Mouse (Mus musculus) midbrain, embryonic 15.5 days (tissue): ENCODE results near the gene Elfn2. TPM values are rescaled to one million over a fixed set of nuclear protein-coding genes. Genes with fewer than 3 reads are reported as not detected.

ENCODE experiments used
- ATAC-seq: fragments of 200-750 bp; cut with Nextera tagmentation; replicated peaks from 2 replicates; pipeline ENCODE4 v1.8.0; 2017; ENCODE audit warnings: moderate TSS enrichment
- H3K27ac ChIP-seq: fragments of 300-500 bp; sonication (generic); 2 replicates; pipeline ENCODE4 v1.5.1; 2015; ENCODE audit warnings: mild to moderate bottlenecking, inconsistent platforms
- H3K27me3 ChIP-seq: fragments of 300-500 bp; sonication (generic); replicated peaks from 2 replicates; pipeline ENCODE4 v1.6.1; 2015; ENCODE audit warnings: inconsistent platforms
- H3K36me3 ChIP-seq: fragments of 300-500 bp; sonication (generic); replicated peaks from 2 replicates; pipeline ENCODE4 v1.6.1; 2015; ENCODE audit warnings: inconsistent platforms
- H3K4me1 ChIP-seq: fragments of 300-500 bp; sonication (generic); 2 replicates; pipeline ENCODE4 v1.6.1; 2015; ENCODE audit warnings: inconsistent platforms
- H3K4me2 ChIP-seq: fragments of 300-500 bp; sonication (generic); 2 replicates; pipeline ENCODE4 v1.6.1; 2015; ENCODE audit warnings: inconsistent platforms, mild to moderate bottlenecking, moderate library complexity
- H3K4me3 ChIP-seq: fragments of 300-500 bp; sonication (generic); 2 replicates; pipeline ENCODE4 v1.5.1; 2015; ENCODE audit warnings: mild to moderate bottlenecking, inconsistent platforms
- H3K9ac ChIP-seq: fragments of 300-500 bp; sonication (generic); 2 replicates; pipeline ENCODE4 v1.6.1; 2015; ENCODE audit warnings: mild to moderate bottlenecking, inconsistent platforms
- H3K9me3 ChIP-seq: fragments of 300-500 bp; sonication (generic); 2 replicates; pipeline ENCODE4 v1.6.1; 2016; ENCODE audit warnings: inconsistent platforms
- WGBS: fragments of 180-500 bp; shearing (Covaris S2); methylation state at CpG from one replicate; pipeline ENCODE4 v1.1.7; 2015; ENCODE audit warnings: mixed read lengths; 5-methylcytosine and 5-hydroxymethylcytosine counted together
- polyA plus RNA-seq: library from polyadenylated mRNA; unstranded; fragments of >200 nt; fragmentation: Nextera tagmentation; extraction: Ambion mirVana; gene quantifications from 2 replicates; pipeline ENCODE4 v1.2.1, GENCODE M21; 2015

Gene Elfn2
- polyA plus RNA-seq, result 10.1 and 11.1 TPM in 2 replicates

GRCm38 (mm10) chr15:78718290-78719250 lies at the start of gene Elfn2:
Elfn2 (minus strand) TSS chr15:78718771.
- Histone ChIP-seq H3K4me3 (peak within 1 kb of the TSS; percentile 78), H3K9ac (peak within 1 kb of the TSS; percentile 79), H3K9me3 (no peaks in the 10 kb centered on the region), H3K4me2 (peak within 1 kb of the TSS; percentile 83), H3K4me1 (peaks cover 48% of the 10 kb centered on the region), H3K36me3 (no peaks in the 10 kb centered on the region), H3K27me3 (peaks cover 6% of the 10 kb centered on the region), H3K27ac (peak within 1 kb of the TSS; percentile 80)
- WGBS, result 2% methylated on average over 84 of the region's 89 CpGs
- peak; percentile 53 for ATAC-seq

DNA sequence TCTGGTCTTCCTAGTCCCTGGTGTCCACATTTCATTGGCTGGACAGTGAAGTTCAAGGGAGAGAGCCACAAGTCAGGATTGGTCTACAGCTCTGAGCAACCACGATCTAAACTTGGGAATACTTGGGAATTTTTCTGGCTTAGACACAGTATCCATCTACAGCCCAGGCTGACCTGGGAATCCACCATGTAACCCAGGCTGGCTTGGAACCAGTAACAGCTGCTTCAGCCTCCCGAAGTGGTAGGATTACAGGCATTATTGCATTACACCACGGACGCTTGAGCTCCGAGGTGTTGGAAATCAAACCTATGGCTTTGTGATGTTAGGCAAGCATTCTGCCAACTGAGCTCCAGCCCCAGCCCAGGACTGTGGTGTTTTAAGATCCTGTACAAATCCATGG lies 45.1 kb upstream of the Elfn2 start:
- no peak overlapping the region for H3K4me3 ChIP-seq
- no peak for ATAC-seq
- H3K9me3 ChIP-seq, result no peaks in the 10 kb centered on the region
- peaks cover 11% of the 10 kb centered on the region for H3K4me1 ChIP-seq
- H3K27ac ChIP-seq, result no peak overlapping the region
- H3K36me3 ChIP-seq, result no peaks in the 10 kb centered on the region
- H3K9ac ChIP-seq, result no peak overlapping the region
- WGBS, result 66% methylated on average over 5 of the region's 5 CpGs
- no peaks in the 10 kb centered on the region for H3K27me3 ChIP-seq
- no peak overlapping the region for H3K4me2 ChIP-seq

GRCm38 (mm10) chr15:78763210-78763609 lies 44.6 kb upstream of the Elfn2 start:
- H3K9ac ChIP-seq, result no peak overlapping the region
- H3K4me3 ChIP-seq, result no peak overlapping the region
- H3K36me3 ChIP-seq, result no peaks in the 10 kb centered on the region
- H3K27ac ChIP-seq, result peak overlapping the region; percentile 66; the same call in 1 of the 2 replicates
- H3K9me3 ChIP-seq, result no peaks in the 10 kb centered on the region
- H3K4me2 ChIP-seq, result no peak overlapping the region
- no peak for ATAC-seq
- 22% methylated on average over 9 of the region's 10 CpGs for WGBS
- H3K27me3 ChIP-seq, result no peaks in the 10 kb centered on the region
- peaks cover 11% of the 10 kb centered on the region for H3K4me1 ChIP-seq

DNA sequence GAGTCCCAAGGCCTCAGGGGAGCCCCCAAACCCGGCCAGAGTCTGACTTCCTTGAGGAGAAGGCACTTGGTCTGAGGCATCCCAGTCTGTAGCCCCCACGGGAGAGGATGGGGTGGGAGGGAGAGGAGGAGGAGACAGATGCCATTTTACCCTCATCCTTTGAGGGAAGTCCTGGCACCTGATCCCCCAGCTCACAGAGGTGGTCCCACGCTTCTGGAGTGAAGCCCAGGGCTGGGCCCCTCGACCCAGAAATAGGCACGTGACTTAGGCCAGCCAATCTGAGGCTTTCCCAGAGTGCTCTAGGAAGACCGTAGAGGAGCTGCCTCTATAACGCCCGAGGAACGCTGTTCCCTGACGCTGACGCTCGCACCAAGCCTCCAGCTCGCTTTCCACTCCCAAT lies 42.5 kb upstream of the Elfn2 start:
- H3K4me3 ChIP-seq, result no peak overlapping the region

GRCm38 (mm10) chr15:78758132-78758531 lies 39.6 kb upstream of the Elfn2 start:
- Histone ChIP-seq H3K27ac (no peak overlapping the region), H3K9me3 (no peaks in the 10 kb centered on the region), H3K9ac (no peak overlapping the region), H3K4me2 (no peak overlapping the region), H3K36me3 (no peaks in the 10 kb centered on the region), H3K4me3 (no peak overlapping the region), H3K27me3 (no peaks in the 10 kb centered on the region), H3K4me1 (peaks cover 2% of the 10 kb centered on the region; the same call in 1 of the 2 replicates)
- no peak for ATAC-seq
- 91% methylated on average over 6 of the region's 6 CpGs for WGBS

More for the DNA sequence above, 42.5 kb upstream of the Elfn2 start:
- H3K9me3 ChIP-seq, result no peaks in the 10 kb centered on the region
- H3K4me2 ChIP-seq, result no peak overlapping the region
- no peaks in the 10 kb centered on the region for H3K27me3 ChIP-seq
- H3K27ac ChIP-seq, result no peak overlapping the region
- no peaks in the 10 kb centered on the region for H3K36me3 ChIP-seq
- no peak overlapping the region for H3K9ac ChIP-seq
- H3K4me1 ChIP-seq, result peaks cover 8% of the 10 kb centered on the region; the same call in 1 of the 2 replicates
- no peak for ATAC-seq
- 79% methylated on average over 13 of the region's 13 CpGs for whole genome bisulfite sequencing

- Histone ChIP-seq H3K9me3 (no peaks in the 10 kb centered on the region), H3K27me3 (no peaks in the 10 kb centered on the region), H3K4me1 (peaks cover 5% of the 10 kb centered on the region; the same call in 1 of the 2 replicates), H3K36me3 (no peaks in the 10 kb centered on the region), H3K4me2 (no peak overlapping the region), H3K9ac (no peak overlapping the region), H3K27ac (no peak overlapping the region), H3K4me3 (no peak overlapping the region)
- no peak for ATAC-seq
- 83% methylated on average over 12 of the region's 12 CpGs for WGBS
Observed at GRCm38 (mm10) chr15:78755966-78756725, 37.6 kb upstream of the Elfn2 start.

GRCm38 (mm10) chr15:78755226-78755625 lies 36.7 kb upstream of the Elfn2 start:
- Histone ChIP-seq H3K4me3 (no peak overlapping the region), H3K36me3 (no peaks in the 10 kb centered on the region), H3K9me3 (no peaks in the 10 kb centered on the region), H3K9ac (no peak overlapping the region), H3K27me3 (no peaks in the 10 kb centered on the region), H3K4me1 (peaks cover 13% of the 10 kb centered on the region), H3K27ac (no peak overlapping the region), H3K4me2 (no peak overlapping the region)
- 74% methylated on average over 3 of the region's 3 CpGs for WGBS
- no peak for ATAC-seq

GRCm38 (mm10) chr15:78754144-78754543 lies 35.6 kb upstream of the Elfn2 start:
- Histone ChIP-seq H3K4me2 (no peak overlapping the region), H3K9ac (no peak overlapping the region), H3K27me3 (no peaks in the 10 kb centered on the region), H3K9me3 (no peaks in the 10 kb centered on the region), H3K27ac (no peak overlapping the region), H3K36me3 (no peaks in the 10 kb centered on the region), H3K4me1 (peaks cover 13% of the 10 kb centered on the region), H3K4me3 (no peak overlapping the region)
- WGBS, result 77% methylated on average over 5 of the region's 5 CpGs
- no peak for ATAC-seq

- ATAC-seq, result no peak
- H3K4me1 ChIP-seq, result peaks cover 13% of the 10 kb centered on the region
- no peak overlapping the region for H3K4me2 ChIP-seq
- no peak overlapping the region for H3K9ac ChIP-seq
- H3K27me3 ChIP-seq, result no peaks in the 10 kb centered on the region
- H3K9me3 ChIP-seq, result no peaks in the 10 kb centered on the region
- no peak overlapping the region for H3K4me3 ChIP-seq
- H3K27ac ChIP-seq, result no peak overlapping the region
- no peaks in the 10 kb centered on the region for H3K36me3 ChIP-seq
Observed at GRCm38 (mm10) chr15:78752991-78753390, 34.4 kb upstream of the Elfn2 start.

DNA sequence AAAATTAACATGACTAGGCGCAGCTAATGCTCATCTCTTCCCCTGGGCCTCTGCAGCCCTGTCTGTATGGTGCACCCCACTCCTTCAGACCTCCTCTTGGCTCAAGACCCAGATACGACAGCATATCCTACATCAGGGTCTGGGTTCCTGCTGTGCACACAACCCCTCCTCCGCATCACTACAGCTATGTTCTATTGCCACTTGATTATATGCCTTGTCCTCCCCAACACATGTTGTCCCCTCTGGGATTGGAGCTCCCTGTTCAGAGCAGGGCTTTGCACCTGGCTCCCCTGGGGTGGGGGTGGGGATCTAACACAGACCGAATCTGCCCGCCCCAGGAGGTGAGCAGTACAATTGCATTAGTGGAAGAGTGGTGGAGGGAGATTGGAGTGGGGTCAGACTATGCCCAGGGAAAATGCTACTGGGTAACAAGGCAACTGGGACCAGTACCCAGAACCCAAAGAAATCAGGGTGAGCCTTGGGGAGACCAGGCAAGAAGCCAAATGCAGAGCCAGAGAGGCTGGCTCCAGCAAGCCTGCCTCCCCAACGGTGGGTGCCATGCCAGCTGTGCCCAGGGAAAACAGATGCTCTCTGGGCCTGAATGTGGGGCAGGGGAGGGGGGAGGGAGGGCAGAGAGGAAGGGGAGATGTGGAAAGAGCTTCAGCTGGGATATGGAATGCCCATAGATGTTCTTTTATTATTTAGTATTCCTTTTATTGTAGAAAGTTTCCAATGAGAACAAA lies 32.2 kb upstream of the Elfn2 start:
- H3K4me2 ChIP-seq, result no peak overlapping the region
- peaks cover 13% of the 10 kb centered on the region for H3K4me1 ChIP-seq
- H3K9me3 ChIP-seq, result no peaks in the 10 kb centered on the region
- H3K4me3 ChIP-seq, result no peak overlapping the region
- no peaks in the 10 kb centered on the region for H3K36me3 ChIP-seq
- peak; percentile 42; the same call in 1 of the 2 replicates for ATAC-seq
- H3K9ac ChIP-seq, result no peak overlapping the region
- H3K27ac ChIP-seq, result no peak overlapping the region
- H3K27me3 ChIP-seq, result no peaks in the 10 kb centered on the region
- WGBS, result 43% methylated on average over 6 of the region's 6 CpGs

GRCm38 (mm10) chr15:78749855-78750254 lies 31.3 kb upstream of the Elfn2 start:
- 60% methylated on average over 5 of the region's 5 CpGs for WGBS
- Histone ChIP-seq H3K9ac (no peak overlapping the region), H3K27me3 (no peaks in the 10 kb centered on the region), H3K27ac (no peak overlapping the region), H3K36me3 (no peaks in the 10 kb centered on the region), H3K4me2 (no peak overlapping the region), H3K9me3 (no peaks in the 10 kb centered on the region), H3K4me1 (peaks cover 13% of the 10 kb centered on the region), H3K4me3 (no peak overlapping the region)
- no peak for ATAC-seq

DNA sequence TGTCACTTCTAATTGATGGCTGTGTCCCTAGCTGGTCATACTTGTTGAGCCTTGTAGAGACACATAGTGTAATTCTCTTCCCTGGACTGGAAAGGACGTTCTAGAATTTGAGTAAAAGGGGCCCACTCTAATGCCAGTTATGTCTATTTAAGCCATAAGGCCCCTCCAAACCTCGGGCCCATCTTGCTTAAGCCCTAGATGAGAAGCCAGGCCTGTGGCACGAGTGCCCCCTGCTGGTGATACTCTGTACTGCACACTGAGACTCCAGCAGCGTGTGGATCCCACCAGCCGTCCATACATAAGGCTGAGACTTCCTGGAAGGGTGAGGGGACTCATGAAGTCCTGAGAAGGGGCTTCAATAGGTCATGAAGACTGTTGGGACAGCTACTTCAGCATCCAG lies 25.6 kb upstream of the Elfn2 start:
- WGBS, result 6% methylated on average over 5 of the region's 5 CpGs
- Histone ChIP-seq H3K9ac (no peak overlapping the region), H3K36me3 (no peaks in the 10 kb centered on the region), H3K27ac (no peak overlapping the region), H3K4me2 (no peak overlapping the region), H3K4me1 (0 out of 2 replicates have a peak, but pooled peaks cover 2% of the 10 kb centered on the region), H3K4me3 (no peak overlapping the region), H3K9me3 (no peaks in the 10 kb centered on the region), H3K27me3 (no peaks in the 10 kb centered on the region)
- 0 out of 2 replicates have a peak, but pooled peaks have one; percentile 58 for ATAC-seq
